Mouse (Mus musculus) MEL (cell line): ENCODE measurements at regions not wholly inside any gene's neighbourhood (a gene's known extent, or its start where the extent isn't known, plus 50 kb on each side); places are given as distances from the start of the nearest gene placed in this dataset.

Source experiments
- CHD2 ChIP-seq: IDR thresholded peaks from 2 replicates; pipeline ENCODE4 v1.6.1; 2011; ENCODE audit warnings: low read length, improper control_type of control experiment
- POLR2A ChIP-seq, 2 experiments: IDR thresholded peaks; 2 replicates each; pipeline ENCODE4 v1.6.1; 2011 to 2012; ENCODE audit warnings: low read length in 2 of 2, mild to moderate bottlenecking in 2 of 2, control low read depth in 1 of 2, improper control_type of control experiment in 1 of 2, low read depth in 1 of 2, moderate library complexity in 1 of 2; ENCODE audit not compliant: control insufficient read depth in 1 of 2, insufficient read depth in 1 of 2, poor library complexity in 1 of 2

DNA sequence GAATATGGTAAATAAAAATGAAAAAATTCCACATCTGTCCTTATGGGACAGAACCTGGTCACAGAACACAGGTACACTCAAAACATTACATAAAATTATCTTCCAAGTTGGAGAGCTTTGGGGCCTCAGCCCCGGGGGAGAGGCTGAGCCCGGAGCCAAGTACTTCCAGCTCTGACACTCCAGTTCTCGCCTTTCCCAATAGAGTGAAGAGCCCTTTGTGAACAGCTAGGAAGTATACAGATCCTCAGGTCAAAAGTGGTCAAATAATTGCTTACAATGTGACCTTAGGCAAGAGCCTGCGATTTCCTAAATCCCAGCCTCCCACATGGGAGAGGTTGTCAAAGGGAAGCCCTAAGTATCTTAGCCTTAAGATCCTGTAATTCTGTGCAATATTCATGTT, 55.1 kb upstream of the Slc34a2 start:
- TF ChIP-seq POLR2A (IDR thresholded peaks at IDR 0.05; ENCODE audit: control insufficient read depth in 1 of 2, insufficient read depth in 1 of 2, low read depth in 1 of 2, low read length in 2 of 2, poor library complexity in 1 of 2) (no peak), CHD2 (no peak)
